Mouse (Mus musculus) limb, embryonic 10.5 days (tissue): Measurements from ENCODE around the gene 2810021J22Rik. TPM values are rescaled to one million over a fixed set of nuclear protein-coding genes. Genes with fewer than 3 reads are reported as not detected.
"Not testable (repeated sequence)": the region's sequence is repeated elsewhere in the genome, so short reads cannot be mapped to it uniquely, and the experiment has no call there.

Source experiments
- DNase-seq: peaks from one replicate; pipeline ENCODE4 v3.0.0-alpha.2; 2017; ENCODE audit warnings: low spot score
- H3K27ac ChIP-seq: fragments of 300-500 bp; sonication (generic); 2 replicates; pipeline ENCODE4 v1.5.1; 2016; ENCODE audit warnings: mild to moderate bottlenecking
- H3K27me3 ChIP-seq: fragments of 300-500 bp; sonication (generic); 2 replicates; pipeline ENCODE4 v1.6.1; 2016; ENCODE audit warnings: low read depth, mild to moderate bottlenecking; ENCODE audit not compliant: poor library complexity, severe bottlenecking
- H3K36me3 ChIP-seq: fragments of 300-500 bp; sonication (generic); 2 replicates; pipeline ENCODE4 v1.6.1; 2016; ENCODE audit warnings: mild to moderate bottlenecking, moderate library complexity
- H3K4me1 ChIP-seq: fragments of 300-500 bp; sonication (generic); 2 replicates; pipeline ENCODE4 v1.6.1; 2016
- H3K4me3 ChIP-seq: fragments of 300-500 bp; sonication (generic); 2 replicates; pipeline ENCODE4 v1.5.1; 2016; ENCODE audit warnings: mild to moderate bottlenecking, moderate library complexity
- H3K9me3 ChIP-seq: fragments of 300-500 bp; sonication (generic); replicated peaks from 2 replicates; pipeline ENCODE4 v1.6.1; 2016; ENCODE audit warnings: mild to moderate bottlenecking
- WGBS: fragments of 180-500 bp; shearing (Covaris S2); methylation state at CpG from one replicate; pipeline ENCODE4 v1.1.7; 2016; 5-methylcytosine and 5-hydroxymethylcytosine counted together
- polyA plus RNA-seq: library from polyadenylated mRNA; unstranded; fragments of >200 nt; fragmentation: Nextera tagmentation; extraction: Ambion mirVana; gene quantifications from 2 replicates; pipeline ENCODE4 v1.2.1, GENCODE M21; 2016

Gene 2810021J22Rik
- 8.6 and 10.9 TPM in 2 replicates for polyA plus RNA-seq

DNA sequence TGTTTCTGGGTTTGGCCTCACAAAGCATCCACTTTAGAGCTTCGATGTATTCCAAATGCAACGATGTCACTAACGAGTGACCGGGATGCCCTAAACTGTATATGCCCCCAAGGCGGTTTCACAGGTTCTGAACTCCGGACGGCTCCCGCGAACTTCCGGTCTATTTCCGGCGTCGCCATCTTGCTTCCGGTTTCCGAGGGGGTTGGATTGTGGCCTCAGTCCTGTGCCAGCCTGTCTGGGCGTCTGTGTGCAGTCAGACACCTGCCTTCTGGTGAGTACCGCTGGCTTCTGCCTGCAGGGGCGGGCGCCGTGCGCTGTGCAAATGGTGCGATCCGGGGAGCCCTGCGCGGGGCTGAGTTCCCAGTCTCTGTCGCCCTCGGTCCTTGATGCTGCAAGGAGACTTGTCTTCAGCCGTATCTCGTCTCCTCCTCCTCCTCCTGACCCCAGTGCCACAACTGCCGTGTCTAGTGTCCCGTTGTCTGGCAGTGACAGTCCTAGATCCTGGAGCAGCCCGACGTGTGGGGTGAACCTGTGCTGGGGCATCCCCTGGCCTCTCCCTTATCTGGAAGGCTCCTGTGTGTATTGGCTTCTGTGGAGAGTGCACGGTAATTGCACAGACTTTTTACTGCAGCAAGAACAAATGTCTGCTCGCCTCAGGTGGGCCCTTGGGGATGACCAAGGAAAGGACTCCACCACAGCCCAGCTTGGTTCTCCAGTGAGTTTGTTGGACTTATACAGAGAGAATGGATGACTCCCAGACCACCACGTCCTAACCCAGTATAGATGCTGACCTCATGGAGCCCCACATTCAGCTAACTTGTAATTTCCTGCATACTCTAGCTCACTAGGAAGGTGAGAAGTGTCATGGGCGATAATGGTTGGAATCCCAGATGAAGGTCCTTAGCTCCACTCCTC, at the start of gene 2810021J22Rik:
Gene 2810021J22Rik (plus strand): TSS at position 178 of the 915 bp plus-strand sequence.
- H3K27ac ChIP-seq = peak within 1 kb of the TSS; percentile 90
- H3K9me3 ChIP-seq = no peaks in the 10 kb centered on the region
- DNase-seq = peak; percentile 90
- 6% methylated on average over 37 of the region's 37 CpGs for WGBS
- no peaks in the 10 kb centered on the region for H3K27me3 ChIP-seq
- peaks cover 29% of the 10 kb centered on the region for H3K36me3 ChIP-seq
- peak within 1 kb of the TSS; percentile 81 for H3K4me3 ChIP-seq
- peaks cover 14% of the 10 kb centered on the region for H3K4me1 ChIP-seq

DNA sequence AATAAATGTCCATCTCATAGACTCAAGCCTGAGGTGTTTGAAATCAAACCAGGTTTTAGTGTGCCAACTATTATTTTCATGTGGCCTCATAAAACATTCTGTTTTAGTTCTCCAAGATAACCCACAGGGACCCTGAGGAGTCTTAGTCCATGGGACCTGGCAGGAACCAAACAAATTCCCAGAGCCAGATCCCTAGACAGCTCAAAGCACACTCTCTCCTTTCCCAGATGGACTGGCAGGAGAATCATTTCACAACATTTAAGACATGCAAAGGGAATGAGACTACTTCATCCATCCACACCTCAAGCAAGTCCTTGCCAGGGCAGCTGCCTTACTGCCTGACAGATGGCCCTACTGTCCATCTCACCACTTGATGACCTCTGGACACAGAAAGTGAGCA, 38.1 kb upstream of the 2810021J22Rik start, which contains the start of gene Olfr312:
Gene Olfr312 (plus strand): TSS at position 301 of the 400 bp plus-strand sequence.
- not testable (repeated sequence) for DNase-seq, H3K36me3 ChIP-seq, H3K4me1 ChIP-seq, H3K27ac ChIP-seq, H3K27me3 ChIP-seq, H3K9me3 ChIP-seq, H3K4me3 ChIP-seq

DNA sequence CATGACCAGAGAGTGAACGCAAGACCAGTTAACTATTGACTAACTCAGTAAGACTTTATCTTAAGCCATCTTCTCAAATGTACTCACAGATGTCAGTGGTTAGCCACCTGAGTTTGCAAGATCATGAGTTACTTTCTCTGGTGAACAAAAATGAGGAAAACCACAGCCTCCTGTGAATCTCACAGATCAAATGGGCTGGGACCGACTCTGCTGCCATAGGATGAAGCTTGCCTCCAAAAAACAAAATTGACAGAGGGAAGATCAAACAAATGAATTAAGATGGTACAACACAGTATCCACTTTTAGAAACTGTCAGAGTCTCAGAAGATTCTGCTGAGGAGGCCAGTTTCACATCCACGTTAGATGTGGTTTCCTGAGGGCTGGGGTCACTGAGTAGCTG, 37.3 kb upstream of the 2810021J22Rik start:
- no peak for DNase-seq
- no peak overlapping the region for H3K4me3 ChIP-seq
- WGBS = 86% methylated on average over 3 of the region's 3 CpGs
- H3K36me3 ChIP-seq = no peaks in the 10 kb centered on the region
- no peaks in the 10 kb centered on the region for H3K4me1 ChIP-seq
- no peak overlapping the region for H3K27ac ChIP-seq
- no peaks in the 10 kb centered on the region for H3K9me3 ChIP-seq
- no peaks in the 10 kb centered on the region for H3K27me3 ChIP-seq

DNA sequence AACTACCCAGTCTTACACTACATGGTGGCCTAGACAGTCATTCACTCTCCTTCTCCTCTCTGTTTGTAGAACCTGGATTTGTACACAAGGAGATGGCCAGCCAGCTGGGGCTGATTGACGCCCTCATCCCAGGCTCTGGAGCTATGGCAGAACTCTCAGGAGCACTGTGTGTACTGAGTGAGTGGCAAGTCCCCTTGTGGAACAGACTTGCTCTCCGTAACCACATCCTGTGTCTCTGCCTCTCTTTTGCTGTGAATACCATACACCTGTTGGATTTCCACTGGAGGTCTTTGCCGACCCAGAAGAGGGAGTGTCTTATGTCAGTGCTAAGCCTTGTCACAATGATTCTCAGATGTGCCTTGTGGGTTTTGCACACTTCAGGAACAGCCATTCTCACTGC, 34.5 kb upstream of the 2810021J22Rik start:
- WGBS = 76% methylated on average over 3 of the region's 3 CpGs
- not testable (repeated sequence) for H3K9me3 ChIP-seq, H3K36me3 ChIP-seq, H3K4me1 ChIP-seq, H3K27me3 ChIP-seq, DNase-seq, H3K27ac ChIP-seq, H3K4me3 ChIP-seq

DNA sequence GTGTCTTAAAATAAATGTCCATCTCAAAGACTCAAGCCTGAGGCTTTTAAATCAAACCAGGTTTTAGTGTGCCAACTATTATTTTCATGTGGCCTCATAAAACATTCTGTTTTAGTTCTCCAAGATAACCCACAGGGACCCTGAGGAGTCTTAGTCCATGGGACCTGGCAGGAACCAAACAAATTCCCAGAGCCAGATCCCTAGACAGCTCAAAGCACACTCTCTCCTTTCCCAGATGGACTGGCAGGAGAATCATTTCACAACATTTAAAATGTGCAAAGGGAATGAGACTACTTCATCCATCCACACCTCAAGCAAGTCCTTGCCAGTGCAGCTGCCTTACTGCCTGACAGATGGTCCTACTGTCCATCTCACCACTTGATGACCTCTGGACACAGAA, 28.1 kb upstream of the 2810021J22Rik start, which contains the start of gene Olfr311:
Gene Olfr311 (plus strand): TSS at position 301 of the 400 bp plus-strand sequence.
- not testable (repeated sequence) for H3K27me3 ChIP-seq, H3K4me3 ChIP-seq, H3K36me3 ChIP-seq, DNase-seq, H3K27ac ChIP-seq, H3K9me3 ChIP-seq, H3K4me1 ChIP-seq

DNA sequence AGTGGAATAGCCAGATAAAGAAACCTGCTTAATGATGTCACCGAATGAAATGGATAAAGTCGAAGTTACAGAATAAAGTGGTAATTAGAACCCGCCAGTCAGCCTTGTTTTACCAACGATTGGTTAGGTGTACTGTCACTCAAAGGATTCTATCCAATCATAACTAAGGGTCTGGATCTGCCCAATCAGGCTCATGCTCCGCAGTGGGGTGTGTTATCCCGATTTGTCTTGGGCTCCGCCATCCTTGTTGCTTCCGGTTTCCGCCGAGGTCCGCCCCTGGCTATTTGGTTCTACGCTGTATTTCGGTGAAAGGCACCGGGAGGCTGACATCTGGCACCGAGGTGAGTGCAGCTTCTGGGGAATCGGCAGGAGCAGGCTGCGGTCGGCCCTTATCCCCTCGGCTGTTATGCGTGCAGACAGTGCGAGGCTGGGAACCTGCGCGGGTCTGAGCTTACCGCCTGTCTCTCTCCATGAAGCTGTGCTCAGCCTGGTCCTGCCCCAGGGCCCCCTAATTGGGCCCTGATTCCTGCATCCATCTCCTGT, 20.0 kb upstream of the 2810021J22Rik start, which contains the start of gene Gm12258:
Gene Gm12258 (plus strand): TSS at position 240 of the 543 bp plus-strand sequence.
- peak within 1 kb of the TSS; percentile 83 for H3K27ac ChIP-seq
- under 1% methylated on average over 24 of the region's 24 CpGs for WGBS

DNA sequence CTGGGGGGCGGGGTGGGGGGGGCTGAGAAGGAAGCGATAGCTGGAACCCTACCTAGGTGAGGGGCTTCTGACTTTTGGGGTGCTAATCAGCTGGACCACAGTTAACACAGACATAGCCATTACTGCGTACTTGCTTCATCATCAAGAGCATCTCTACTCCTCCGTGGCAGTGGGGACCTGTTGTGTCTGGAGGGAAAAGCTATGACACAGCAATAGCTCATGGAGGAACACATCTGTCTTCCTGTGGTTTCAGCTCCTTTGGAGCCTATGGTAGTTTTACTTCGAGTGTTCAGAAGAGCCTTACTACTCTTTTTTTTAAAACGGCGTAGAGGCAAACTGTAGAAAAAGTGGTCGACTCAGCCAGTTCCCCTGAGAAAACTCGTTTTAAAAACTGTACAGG, 19.4 kb upstream of the 2810021J22Rik start:
- no peak for DNase-seq
- Histone ChIP-seq H3K4me3 (peak overlapping the region; percentile 86), H3K36me3 (peaks cover 38% of the 10 kb centered on the region), H3K27ac (peak overlapping the region; percentile 83), H3K9me3 (no peaks in the 10 kb centered on the region), H3K4me1 (peaks cover 10% of the 10 kb centered on the region), H3K27me3 (no peaks in the 10 kb centered on the region)
- WGBS = 51% methylated on average over 9 of the region's 9 CpGs

More for the DNA sequence above, 20.0 kb upstream of the 2810021J22Rik start, which contains the start of gene Gm12258:
- Histone ChIP-seq H3K9me3 (no peaks in the 10 kb centered on the region), H3K4me3 (peak within 1 kb of the TSS; percentile 86), H3K4me1 (peaks cover 10% of the 10 kb centered on the region), H3K36me3 (peaks cover 33% of the 10 kb centered on the region), H3K27me3 (no peaks in the 10 kb centered on the region)
- DNase-seq = peak; percentile 86

DNA sequence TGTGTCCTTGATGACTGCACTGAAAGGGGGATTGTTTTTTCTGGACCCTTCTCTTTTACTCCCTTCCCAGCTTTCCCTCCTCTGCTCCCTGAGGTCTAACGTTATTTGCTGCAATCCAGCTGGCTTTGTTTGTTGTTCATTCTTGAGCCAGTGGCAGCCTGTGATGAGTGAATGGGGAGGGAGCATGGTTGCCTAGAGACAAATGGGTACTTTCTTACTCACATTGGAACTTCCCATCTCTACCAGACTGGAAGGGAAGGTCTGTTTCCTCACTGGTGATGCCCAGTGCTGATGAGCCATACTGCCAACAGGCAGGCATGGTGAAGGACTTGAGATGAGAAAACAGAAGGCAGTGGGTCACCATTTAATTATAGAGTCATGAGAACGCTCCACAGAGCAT, 17.3 kb upstream of the 2810021J22Rik start:
- Histone ChIP-seq H3K4me3 (no peak overlapping the region), H3K27me3 (no peaks in the 10 kb centered on the region), H3K36me3 (peaks cover 47% of the 10 kb centered on the region), H3K4me1 (peaks cover 10% of the 10 kb centered on the region), H3K9me3 (no peaks in the 10 kb centered on the region), H3K27ac (no peak overlapping the region)
- 74% methylated on average over 2 of the region's 2 CpGs for WGBS
- DNase-seq = no peak

DNA sequence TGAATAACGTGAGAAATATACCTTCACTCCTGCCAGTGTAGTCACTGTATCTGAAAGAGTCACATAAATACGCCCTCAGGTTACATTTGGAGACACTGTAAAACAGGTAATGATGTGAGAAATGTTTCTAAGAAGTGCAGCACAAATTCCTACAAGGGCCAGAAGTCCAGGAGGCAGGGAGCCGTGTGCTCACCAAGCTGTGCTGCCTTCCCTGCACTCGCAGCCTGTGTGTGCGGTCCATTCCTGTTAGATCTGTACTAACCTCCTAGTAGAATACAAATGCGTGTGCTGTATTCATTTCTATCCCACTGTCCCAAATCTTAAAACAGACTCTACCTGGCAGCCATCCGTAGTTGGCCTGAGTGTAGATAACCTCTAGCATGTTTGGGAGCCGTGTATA, 6.3 kb upstream of the 2810021J22Rik start:
- 95% methylated on average over 8 of the region's 8 CpGs for whole genome bisulfite sequencing
- peaks cover 57% of the 10 kb centered on the region for H3K36me3 ChIP-seq

DNA sequence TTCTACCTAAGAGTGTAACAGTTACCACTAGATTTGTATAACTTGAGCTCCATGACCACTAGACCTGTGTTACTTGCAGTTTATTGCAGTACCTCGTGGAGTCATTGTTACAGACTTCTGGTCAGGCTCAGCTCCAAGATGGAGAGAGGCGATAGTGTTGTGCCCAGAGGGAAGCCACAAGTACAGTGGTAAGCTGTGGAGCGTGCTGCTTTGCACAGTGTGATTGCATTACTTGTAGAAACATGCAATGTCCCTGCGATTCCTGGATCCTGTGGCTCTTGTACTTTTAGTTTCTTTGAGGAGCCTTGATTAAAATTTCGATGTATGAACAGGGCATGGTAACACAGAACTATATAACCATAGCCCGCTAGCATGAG, 926 bp downstream of the 2810021J22Rik start:
- peak overlapping the region; percentile 90; the same call in 1 of the 2 replicates for H3K27ac ChIP-seq
- 87% methylated on average over 6 of the region's 6 CpGs for WGBS

More for the DNA sequence above, 6.3 kb upstream of the 2810021J22Rik start:
- H3K4me1 ChIP-seq = no peaks in the 10 kb centered on the region
- no peak for DNase-seq
- no peaks in the 10 kb centered on the region for H3K27me3 ChIP-seq
- no peak overlapping the region for H3K4me3 ChIP-seq
- no peak overlapping the region for H3K27ac ChIP-seq
- peaks cover 9% of the 10 kb centered on the region for H3K9me3 ChIP-seq

DNA sequence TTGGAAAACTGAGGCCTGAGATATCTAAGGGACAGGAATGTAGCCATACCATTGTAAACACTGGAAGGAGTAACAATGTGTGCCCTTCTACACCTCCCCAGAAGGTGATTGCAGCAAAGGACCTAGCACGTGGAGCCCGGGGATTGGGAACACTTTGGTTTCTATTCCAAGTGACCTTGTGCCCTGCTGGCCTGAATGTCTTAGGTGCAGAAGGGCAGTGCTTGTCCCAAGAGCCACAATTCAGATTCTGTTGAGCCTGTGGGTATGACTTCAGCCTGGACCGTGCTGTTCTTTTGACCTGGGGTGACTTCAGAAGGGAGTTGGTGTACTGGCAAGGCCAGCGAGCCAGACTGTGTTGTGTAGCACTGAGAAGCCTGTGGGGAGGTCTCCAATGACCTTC, 3.9 kb downstream of the 2810021J22Rik start:
- no peak for DNase-seq
- peaks cover 36% of the 10 kb centered on the region for H3K36me3 ChIP-seq
- no peaks in the 10 kb centered on the region for H3K9me3 ChIP-seq
- no peak overlapping the region for H3K4me3 ChIP-seq
- H3K27ac ChIP-seq = no peak overlapping the region
- WGBS = 97% methylated on average over 4 of the region's 4 CpGs
- no peaks in the 10 kb centered on the region for H3K27me3 ChIP-seq
- H3K4me1 ChIP-seq = peaks cover 14% of the 10 kb centered on the region

More for the DNA sequence above, 926 bp downstream of the 2810021J22Rik start:
- Histone ChIP-seq H3K36me3 (peaks cover 30% of the 10 kb centered on the region), H3K27me3 (no peaks in the 10 kb centered on the region), H3K4me1 (peaks cover 14% of the 10 kb centered on the region), H3K4me3 (peak overlapping the region; percentile 81), H3K9me3 (no peaks in the 10 kb centered on the region)
- DNase-seq = no peak

DNA sequence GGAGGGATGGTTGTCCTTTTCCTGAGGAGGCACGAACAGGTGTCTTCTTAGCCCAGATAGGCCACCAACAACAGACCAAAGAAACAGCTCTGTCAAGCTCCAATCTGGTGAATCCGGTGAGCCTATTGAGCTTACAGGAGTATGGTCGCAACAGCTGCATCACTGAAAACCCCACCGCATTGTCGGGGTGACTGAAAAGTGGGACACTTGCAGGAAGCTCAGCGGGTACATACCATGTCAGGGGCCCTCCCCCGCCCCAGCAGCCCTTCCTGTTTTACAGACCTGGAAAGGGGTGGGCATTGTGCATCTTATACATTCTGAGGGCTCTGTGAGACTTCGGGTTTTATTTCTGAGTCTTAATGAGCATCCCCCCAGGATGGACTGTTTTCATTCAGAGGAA, 16.7 kb downstream of the 2810021J22Rik start:
- no peak overlapping the region for H3K4me3 ChIP-seq
- no peak overlapping the region for H3K27ac ChIP-seq
- WGBS = 84% methylated on average over 8 of the region's 8 CpGs
- DNase-seq = no peak
- no peaks in the 10 kb centered on the region for H3K27me3 ChIP-seq
- no peaks in the 10 kb centered on the region for H3K9me3 ChIP-seq
- H3K4me1 ChIP-seq = no peaks in the 10 kb centered on the region
- H3K36me3 ChIP-seq = peaks cover 57% of the 10 kb centered on the region

DNA sequence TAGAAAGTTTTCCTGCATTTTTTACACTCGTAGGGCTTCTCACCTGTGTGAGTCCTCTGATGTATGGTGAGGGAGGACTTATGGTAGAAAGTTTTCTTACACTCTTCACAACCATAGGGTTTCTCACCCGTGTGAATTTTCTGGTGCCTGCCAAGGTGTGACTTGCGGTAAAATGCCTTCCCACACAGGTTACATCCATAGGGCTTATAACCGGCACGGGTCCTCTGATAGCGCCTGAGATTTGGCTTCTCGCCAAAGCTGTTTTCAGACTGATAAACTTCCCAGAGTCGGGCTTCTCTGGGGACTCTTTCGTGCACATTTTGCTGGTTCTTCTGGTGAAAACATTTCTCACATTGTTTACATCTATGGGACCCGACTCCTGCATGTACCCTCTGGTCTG, 23.5 kb downstream of the 2810021J22Rik start:
- no peaks in the 10 kb centered on the region for H3K4me1 ChIP-seq
- 94% methylated on average over 10 of the region's 10 CpGs for WGBS
- peaks cover 72% of the 10 kb centered on the region for H3K36me3 ChIP-seq
- H3K9me3 ChIP-seq = no peaks in the 10 kb centered on the region
- H3K27me3 ChIP-seq = no peaks in the 10 kb centered on the region
- no peak for DNase-seq
- no peak overlapping the region for H3K27ac ChIP-seq
- no peak overlapping the region for H3K4me3 ChIP-seq
